Mouse (Mus musculus): ENCODE results near the gene Pkm.

- TF ChIP-seq CTCF (IDR thresholded peaks at IDR 0.05; ENCODE audit: low read depth), result no peak
- no peak for TF ChIP-seq EP300 (IDR thresholded peaks at IDR 0.05; ENCODE audit: low read depth)
Observed at GRCm38 (mm10) chr9:59716275-59716898, 60.2 kb downstream of the Pkm start.
